Mouse (Mus musculus) layer of hippocampus, adult 8-10 months (tissue): Measurements from ENCODE around the gene Clybl. TPM values are rescaled to one million over a fixed set of nuclear protein-coding genes. Genes with fewer than 3 reads are reported as not detected.

Experiments used
- DNase-seq, 2 experiments: peaks; one replicate each; pipeline ENCODE4 v3.0.0; 2022; ENCODE audit warnings: low spot score in 2 of 2
- total RNA-seq, 4 experiments: library from RNA; stranded (reverse); gene quantifications; 2 replicates each; pipeline ENCODE4 v1.2.4; 2022

Clybl gene
- total RNA-seq, 4 experiments from 2014 or later: 28.0 to 33.9 (median 31.6) TPM

DNA sequence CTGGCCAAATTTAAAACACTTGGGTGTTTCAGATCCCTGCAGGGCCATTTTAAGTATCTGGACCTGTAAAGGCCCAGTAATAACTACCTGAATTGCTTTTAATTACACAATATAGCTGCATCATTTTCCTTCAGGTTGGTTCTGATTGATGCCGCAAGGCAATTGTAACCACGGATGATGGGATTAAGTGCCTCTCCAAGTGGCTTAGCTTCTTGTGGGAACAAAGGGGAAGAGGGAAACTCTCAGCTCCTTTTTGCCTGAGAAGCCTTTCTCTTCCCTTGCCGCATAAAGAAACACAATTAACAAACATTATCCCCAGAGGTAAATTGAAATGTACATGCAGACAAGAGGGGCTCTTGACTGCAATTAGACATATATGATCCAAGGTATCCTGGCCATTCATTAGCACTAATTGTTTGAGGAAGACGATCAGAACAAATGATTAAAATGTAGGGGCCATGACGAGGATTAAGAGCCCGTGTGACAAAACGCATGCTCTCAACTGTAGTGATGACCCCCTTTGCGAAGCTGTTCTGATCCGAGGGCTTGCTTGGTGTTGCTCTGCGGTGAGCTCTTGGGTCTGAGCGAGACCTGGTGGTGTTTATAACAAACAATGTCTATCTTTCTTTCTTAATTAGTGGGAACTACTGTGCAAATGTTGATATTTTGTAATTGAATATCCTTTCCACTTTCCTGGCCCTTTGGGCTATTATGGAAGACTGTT lies 116.0 kb downstream of the Clybl start:
- DNase-seq: no peak

- DNase-seq: no peak
Observed at GRCm38 (mm10) chr14:122300261-122300660, 118.8 kb downstream of the Clybl start.

DNA sequence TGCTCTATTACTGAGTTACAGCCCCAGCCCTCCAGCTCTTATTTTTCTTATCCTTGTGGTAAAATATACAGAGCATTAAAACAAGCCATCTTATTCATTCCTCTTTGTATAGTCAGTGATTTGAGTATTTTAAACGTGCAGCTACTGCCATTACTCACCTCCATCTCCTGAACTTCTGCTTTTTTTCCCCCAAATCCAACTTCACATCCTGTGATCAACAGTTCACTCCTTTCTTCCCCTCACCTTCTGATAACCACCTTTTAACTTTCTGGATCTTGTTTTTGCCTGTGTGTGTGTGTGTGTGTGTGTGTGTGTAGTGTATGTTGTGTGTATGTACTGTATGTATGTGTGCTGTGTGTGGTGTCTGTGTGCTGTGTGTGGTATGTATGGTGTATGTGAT lies 122.3 kb downstream of the Clybl start:
- DNase-seq: no peak

DNA sequence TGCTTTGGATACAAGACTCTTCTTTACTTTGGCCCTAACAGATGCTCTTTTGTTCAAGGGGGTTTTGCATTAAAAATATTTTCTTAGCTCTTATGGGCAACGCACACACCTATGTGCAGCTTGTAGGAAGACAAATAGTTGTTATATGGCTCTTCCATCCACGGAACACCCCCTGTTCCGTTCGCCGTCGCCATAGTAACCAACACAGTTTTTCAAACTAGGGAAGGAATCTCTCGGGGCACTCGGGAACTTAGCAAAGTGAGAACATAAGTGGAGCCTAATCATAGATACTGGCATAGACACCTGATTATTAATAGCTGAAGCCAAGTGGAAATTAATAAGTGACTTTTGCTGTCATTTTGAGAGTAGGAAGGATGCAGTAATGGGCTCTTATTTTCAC lies 123.6 kb downstream of the Clybl start:
- DNase-seq: no peak

- DNase-seq: no peak
Observed at GRCm38 (mm10) chr14:122312415-122312814, 130.9 kb downstream of the Clybl start.

- DNase-seq: no peak
Observed at GRCm38 (mm10) chr14:122313328-122313727, 131.8 kb downstream of the Clybl start.

DNA sequence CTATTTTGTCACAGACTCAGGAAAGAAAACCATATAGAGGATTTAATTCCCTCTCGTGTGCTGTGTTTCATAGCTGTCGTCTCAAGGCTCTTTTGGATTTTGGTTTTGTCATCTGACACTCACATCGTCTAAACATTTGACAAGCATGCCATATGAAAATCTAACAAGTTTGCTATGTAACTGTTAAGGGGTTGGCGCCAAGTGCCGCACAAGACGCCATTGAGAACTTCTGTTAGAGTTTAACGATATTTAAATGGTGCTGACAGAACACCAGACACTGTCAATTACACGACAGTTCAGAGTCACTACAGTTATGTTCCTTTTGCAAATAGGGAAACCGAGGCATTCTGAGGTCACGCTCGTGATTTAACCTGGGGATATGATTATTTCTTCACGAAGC lies 134.2 kb downstream of the Clybl start:
- no peak for DNase-seq

- no peak for DNase-seq
Observed at GRCm38 (mm10) chr14:122322136-122322535, 140.6 kb downstream of the Clybl start.

- DNase-seq: no peak
Observed at GRCm38 (mm10) chr14:122323838-122324458, 142.4 kb downstream of the Clybl start.

- DNase-seq: no peak
Observed at GRCm38 (mm10) chr14:122330136-122330535, 148.6 kb downstream of the Clybl start.

DNA sequence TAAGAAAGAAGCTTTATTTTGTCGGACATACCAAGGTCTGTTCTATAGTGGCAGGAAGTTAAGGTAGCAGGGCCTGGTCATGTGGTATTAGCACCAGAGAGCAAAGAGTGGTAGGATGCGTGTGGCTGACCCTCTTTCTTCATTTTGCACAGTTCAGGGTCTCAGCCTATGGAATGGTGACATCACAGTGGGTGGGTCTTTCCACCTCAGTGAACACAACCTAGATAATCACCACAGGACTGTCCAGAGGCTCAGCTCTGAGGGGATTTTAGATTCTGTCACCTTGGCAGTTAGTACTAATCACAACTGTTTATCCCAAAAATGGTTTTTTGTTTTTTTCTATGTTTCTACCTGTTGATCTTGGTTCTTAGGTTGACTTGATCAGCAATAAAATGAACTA lies 149.2 kb downstream of the Clybl start:
- no peak for DNase-seq

DNA sequence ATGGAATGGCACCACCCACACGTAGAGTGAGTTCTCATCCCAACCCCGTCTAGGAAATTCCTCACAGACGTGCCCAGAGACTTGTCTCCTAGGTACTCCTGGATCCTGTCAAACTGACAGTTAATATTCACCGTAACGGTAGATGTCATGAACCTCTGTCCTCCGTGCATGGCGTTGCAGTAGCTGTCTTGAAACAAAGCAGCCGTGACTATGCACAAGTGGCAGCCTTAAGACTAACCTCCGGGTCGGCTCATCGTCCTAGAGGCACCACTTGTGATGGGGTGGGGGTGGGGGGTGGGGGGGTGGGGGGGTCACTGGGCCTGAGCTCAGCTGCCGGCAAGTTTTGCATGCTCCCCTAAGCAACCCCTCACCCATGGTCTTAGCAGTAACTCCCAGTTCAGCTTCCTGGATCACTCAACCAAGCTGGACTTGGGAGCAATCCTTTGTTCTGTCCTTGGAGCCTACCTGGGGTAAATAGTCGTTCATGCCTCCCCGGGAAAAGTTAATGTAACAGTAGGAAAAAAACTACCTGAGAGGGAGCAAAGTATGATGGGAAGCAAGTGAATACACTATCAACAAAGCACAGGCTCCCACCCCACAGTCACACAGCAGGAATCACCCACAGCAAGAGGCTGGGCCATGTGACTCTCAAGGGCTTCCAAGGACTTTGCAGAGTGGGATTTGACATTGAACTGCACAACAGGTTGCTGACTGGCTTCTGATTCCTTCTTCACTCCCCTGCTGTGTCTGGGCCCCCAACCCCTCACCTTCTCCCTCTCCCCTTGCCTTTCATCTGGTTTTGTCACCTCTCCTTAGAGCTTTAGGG lies 150.3 kb downstream of the Clybl start:
- DNase-seq: no peak

- no peak for DNase-seq
Observed at GRCm38 (mm10) chr14:122336957-122337356, 155.5 kb downstream of the Clybl start.

GRCm38 (mm10) chr14:122338784-122339183 lies 157.3 kb downstream of the Clybl start:
- DNase-seq: peak; percentile 11 to 13

DNA sequence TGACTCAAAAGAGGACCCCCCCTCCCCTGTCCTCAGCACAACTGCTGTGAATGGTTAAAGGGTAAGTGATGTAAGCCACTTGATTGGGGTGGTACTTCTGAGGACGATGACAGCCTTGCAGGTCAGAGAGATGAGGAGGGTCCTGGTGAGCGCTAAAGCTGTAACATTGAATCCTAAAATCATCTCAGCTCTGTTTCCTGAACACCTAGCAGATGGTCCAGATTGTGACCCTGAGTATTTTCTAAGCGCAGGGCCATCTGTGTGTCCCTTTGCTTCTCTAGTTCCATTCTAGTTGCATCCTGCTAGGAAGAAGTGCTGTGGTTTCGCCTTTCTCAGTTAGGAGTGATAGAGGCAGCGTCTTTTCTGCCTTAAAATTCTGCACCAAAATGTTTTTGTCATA lies 158.6 kb downstream of the Clybl start:
- no peak for DNase-seq

- DNase-seq: no peak
Observed at GRCm38 (mm10) chr14:122341591-122342360, 160.3 kb downstream of the Clybl start.

DNA sequence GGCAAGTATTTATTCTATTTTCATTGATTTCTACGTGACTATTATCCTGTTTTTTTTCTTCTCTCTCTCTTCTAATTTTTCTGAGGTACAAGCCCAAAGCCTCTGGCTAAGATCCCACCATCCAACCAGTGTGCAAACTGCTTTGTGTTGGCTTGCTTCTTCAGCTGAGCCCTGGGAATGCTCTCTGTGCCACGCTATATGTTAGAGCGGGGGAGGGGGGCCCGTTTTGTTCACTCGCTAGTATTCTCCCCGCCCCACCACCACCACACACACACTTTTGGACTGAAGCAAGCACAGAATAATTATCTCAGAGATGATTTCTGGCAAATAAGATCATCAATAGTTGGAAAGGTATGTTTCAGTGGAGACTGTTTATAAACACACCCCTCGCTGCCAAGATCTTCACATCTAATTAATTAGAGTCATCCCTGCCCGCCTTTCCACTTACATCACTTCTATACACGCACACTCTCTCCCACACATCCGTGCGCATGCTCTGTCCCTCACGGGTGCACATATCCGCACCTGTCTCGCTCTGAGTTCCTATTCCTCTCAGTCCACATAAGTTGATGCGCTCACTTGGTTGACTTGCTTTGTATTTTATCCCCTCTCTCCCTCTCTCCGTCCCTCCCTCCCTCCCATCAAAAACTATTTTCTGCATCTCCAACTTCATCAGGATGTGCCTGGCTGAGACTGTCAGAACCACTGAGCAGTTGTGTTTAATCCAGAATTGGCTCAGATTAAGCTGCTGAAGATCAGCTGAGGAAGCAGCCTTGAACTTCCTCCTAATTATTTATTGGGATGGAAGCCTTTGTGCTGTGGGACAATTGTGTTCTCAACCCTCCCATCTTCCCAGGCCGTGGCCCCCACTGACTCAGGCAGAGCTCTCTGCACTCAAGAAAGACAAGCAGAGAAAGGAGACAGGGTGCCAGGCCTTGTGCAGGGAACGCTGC lies 163.0 kb downstream of the Clybl start:
- no peak for DNase-seq

- DNase-seq: no peak
Observed at GRCm38 (mm10) chr14:122348069-122348468, 166.6 kb downstream of the Clybl start.

DNA sequence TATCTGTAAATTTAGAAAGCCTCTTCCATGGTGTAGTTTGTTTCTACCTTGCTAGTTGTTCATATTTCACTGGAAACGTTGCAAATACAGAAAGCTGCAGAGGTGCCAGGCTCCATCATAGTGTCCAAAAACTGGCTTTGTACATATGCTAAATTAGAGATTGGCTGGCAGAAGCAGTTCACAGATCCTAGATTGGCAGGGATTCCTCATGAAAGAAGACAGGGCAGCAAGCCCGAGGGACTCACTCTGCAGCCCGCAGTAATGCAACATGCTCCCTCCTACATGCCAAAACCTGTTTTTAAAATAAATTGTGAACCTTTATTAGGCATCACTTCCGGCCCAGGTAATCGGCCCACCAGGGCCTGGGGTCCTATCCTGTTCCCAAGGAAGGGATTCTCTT lies 167.8 kb downstream of the Clybl start:
- DNase-seq: peak in 1 of 2 experiments; percentile 14

- DNase-seq: no peak
Observed at GRCm38 (mm10) chr14:122349761-122350160, 168.3 kb downstream of the Clybl start.
